Mouse (Mus musculus) kidney, postnatal 25 days (tissue): ENCODE data around the gene Speer4a.
"Not testable (repeated sequence)": the region's sequence is repeated elsewhere in the genome, so short reads cannot be mapped to it uniquely, and the experiment has no call there.

Experiments
- DNase-seq, 2 experiments: peaks; one replicate each; pipeline ENCODE4 v3.0.0; 2021; ENCODE audit warnings: mixed read lengths in 2 of 2

The Speer4a gene

DNA sequence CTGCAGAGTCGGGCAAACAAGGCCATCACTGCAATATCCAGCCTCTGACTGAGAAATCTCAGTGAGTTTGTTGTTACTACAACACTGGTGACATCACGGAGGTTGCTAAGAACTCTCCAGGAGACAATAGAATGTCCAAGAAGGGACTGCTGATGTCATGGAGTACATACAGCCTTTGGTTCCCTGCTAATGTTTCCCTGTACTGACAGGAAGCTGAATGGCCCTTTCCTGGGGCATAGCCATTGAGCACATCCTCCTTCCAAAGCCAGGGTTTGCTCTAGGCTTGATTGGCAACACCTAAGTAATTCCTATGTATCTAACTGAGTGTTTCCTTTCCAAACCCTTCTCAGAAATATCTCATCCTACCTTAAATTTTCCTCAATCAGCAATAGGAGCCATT lies at the start of gene Speer4a:
TSS of gene Speer4a (minus strand) at position 101 of the 400 bp plus-strand sequence.
- DNase-seq = not testable (repeated sequence)

DNA sequence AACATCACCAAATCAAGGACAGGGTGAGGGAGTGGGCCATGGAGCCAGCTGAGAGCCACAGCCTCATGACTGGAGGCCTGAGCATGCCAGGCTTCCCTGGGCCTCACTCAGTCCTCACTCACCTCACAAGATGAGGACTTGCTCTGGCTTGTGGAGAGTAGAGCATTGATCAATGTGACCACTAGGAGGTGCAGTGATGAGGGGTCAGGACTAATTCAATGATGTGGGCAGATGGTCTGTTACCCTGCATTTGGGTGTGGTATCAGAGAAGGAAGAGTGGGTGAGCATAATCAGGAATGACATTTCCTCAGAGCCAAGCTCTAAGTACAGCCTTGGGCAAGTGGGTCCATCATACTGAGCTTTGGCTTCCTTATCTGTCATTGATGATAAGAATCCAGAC lies 39.7 kb upstream of the Speer4a start:
- DNase-seq = not testable (repeated sequence)

- peak in 1 of 2 experiments; percentile 1 for DNase-seq
Observed at GRCm38 (mm10) chr5:26070716-26071115, 31.4 kb upstream of the Speer4a start.

GRCm38 (mm10) chr5:26058481-26058880 lies 19.1 kb upstream of the Speer4a start, which contains the start of gene Gm7347:
Gm7347 (minus strand) TSS chr5:26058581.
- not testable (repeated sequence) for DNase-seq

DNA sequence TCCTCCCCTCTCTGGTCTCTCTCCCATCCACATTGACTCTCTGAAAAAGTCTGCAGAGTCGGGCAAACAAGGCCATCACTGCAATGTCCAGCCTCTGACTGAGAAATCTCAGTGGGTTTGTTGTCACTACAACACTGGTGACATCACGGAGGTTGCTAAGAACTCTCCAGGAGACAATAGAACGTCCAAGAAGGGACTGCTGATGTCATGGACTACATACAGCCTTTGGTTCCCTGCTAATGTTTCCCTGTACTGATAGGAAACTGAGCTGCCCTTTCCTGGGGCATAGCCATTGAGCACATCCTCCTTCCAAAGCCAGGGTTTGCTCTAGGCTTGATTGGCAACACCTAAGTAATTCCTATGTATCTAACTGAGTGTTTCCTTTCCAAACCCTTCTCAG lies 16.5 kb downstream of the Speer4a start, which contains the start of gene Gm5862:
TSS of gene Gm5862 (minus strand) at position 101 of the 400 bp plus-strand sequence.
- not testable (repeated sequence) for DNase-seq

DNA sequence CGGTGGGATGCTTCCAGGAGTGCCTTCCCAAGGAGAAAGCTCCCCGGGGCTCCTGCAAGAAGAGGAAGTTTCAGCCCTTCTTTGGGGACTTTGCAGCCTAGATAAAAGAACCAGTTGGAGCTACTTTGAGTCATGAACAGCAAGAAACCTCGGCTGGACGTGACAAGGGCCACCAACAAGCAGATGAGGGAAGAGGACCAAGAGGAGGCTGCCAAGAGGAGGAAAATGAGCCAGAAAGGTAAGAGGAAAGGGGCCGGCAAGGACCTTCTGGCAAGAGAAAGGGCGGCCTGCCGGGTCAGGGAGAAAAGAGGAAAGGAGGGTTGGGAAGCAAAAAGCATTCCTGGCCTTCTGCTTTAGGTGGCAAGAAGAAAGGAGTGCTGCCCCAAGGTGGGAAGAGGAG lies 31.7 kb downstream of the Speer4a start:
- not testable (repeated sequence) for DNase-seq

GRCm38 (mm10) chr5:26006937-26007695 lies 32.2 kb downstream of the Speer4a start:
- DNase-seq = peak; percentile 1 to 36

GRCm38 (mm10) chr5:26004698-26005097 lies 34.7 kb downstream of the Speer4a start, which contains the start of gene Gm1979:
Gm1979 (minus strand) TSS chr5:26004798.
- not testable (repeated sequence) for DNase-seq

DNA sequence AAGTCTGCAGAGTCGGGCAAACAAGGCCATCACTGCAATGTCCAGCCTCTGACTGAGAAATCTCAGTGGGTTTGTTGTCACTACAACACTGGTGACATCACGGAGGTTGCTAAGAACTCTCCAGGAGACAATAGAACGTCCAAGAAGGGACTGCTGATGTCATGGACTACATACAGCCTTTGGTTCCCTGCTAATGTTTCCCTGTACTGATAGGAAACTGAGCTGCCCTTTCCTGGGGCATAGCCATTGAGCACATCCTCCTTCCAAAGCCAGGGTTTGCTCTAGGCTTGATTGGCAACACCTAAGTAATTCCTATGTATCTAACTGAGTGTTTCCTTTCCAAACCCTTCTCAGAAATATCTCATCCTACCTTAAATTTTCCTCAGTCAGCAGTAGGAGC lies 50.8 kb downstream of the Speer4a start, which contains the start of gene Gm21698:
TSS of gene Gm21698 (minus strand) at position 101 of the 400 bp plus-strand sequence.
- not testable (repeated sequence) for DNase-seq
